Mouse (Mus musculus) ES-E14 (cell line): Measurements from ENCODE around the gene Tmem100.

ENCODE experiments used
- CHD2 ChIP-seq: IDR thresholded peaks from 2 replicates; pipeline ENCODE4 v1.6.1; 2014; ENCODE audit warnings: mild to moderate bottlenecking, low read depth, low read length, inconsistent platforms
- HCFC1 ChIP-seq: IDR thresholded peaks from 2 replicates; pipeline ENCODE4 v1.6.1; 2012; ENCODE audit warnings: low read length, inconsistent platforms, borderline replicate concordance; ENCODE audit not compliant: insufficient read depth
- MAFK ChIP-seq: IDR thresholded peaks from 2 replicates; pipeline ENCODE4 v1.6.1; 2014; ENCODE audit warnings: mild to moderate bottlenecking, low read depth, low read length, inconsistent platforms; ENCODE audit not compliant: insufficient read depth
- ZC3H11A ChIP-seq: IDR thresholded peaks from 2 replicates; pipeline ENCODE4 v1.6.1; 2012; ENCODE audit warnings: low read depth, mild to moderate bottlenecking, inconsistent platforms, low read length, borderline replicate concordance
- ZNF384 ChIP-seq: IDR thresholded peaks from 2 replicates; pipeline ENCODE4 v1.6.1; 2012; ENCODE audit warnings: low read depth, low read length, inconsistent platforms

GRCm38 (mm10) chr11:90062657-90063056 is 32.5 kb downstream of the Tmem100 start:
- no peak for TF ChIP-seq ZC3H11A
- no peak for TF ChIP-seq CHD2
- no peak for TF ChIP-seq MAFK
- TF ChIP-seq ZNF384: no peak
- TF ChIP-seq HCFC1: no peak
